Comparison of ENCODE assay signal across 10 mouse cellular contexts in genomic region chr7:29397486-29397885, GRCm38 (mm10).
DNase-seq lines count a peak whose midpoint lies in the region; ATAC-seq and TF ChIP-seq lines count a peak whose summit lies in the region.
"Had no signal": no experiment of that assay in that cellular context is flagged by ENCODE, and none has a peak within 500 bp of the region (broad histone marks: within the 10 kb centered on the region; RNA-seq: fewer than 3 reads in every experiment).

No protein-coding gene starts in this region.

- no peaks in the 10 kb centered on the region for H3K4me1 ChIP-seq in forebrain, postnatal 0 days (ENCODE audit: insufficient read depth)
- 0 out of 2 replicates have a peak, but pooled peaks cover 3% of the 10 kb centered on the region for H3K4me1 ChIP-seq in forebrain, embryonic 10.5 days
- no peaks in the 10 kb centered on the region; the same call in 1 of the 2 replicates for H3K4me1 ChIP-seq in hindbrain, postnatal 0 days (ENCODE audit: insufficient read depth, low read length)
- no peaks in the 10 kb centered on the region for H3K4me1 ChIP-seq in hindbrain, embryonic 14.5 days (replicated peaks; ENCODE audit: control insufficient read depth, insufficient read depth, low read length)
- no peaks in the 10 kb centered on the region for H3K4me1 ChIP-seq in limb, embryonic 14.5 days (ENCODE audit: control insufficient read depth, insufficient read depth, low read length)

- no peak overlapping the region for H3K4me2 ChIP-seq in forebrain, postnatal 0 days (ENCODE audit: low read depth)
- H3K4me2 ChIP-seq in hindbrain, postnatal 0 days (ENCODE audit: low read depth, low read length) = no peak overlapping the region
- H3K4me2 ChIP-seq in hindbrain, embryonic 14.5 days (replicated peaks) = no peak overlapping the region
- no peak overlapping the region for H3K4me2 ChIP-seq in limb, embryonic 14.5 days (replicated peaks; ENCODE audit: low read depth, low read length, severe bottlenecking)
- H3K4me2 ChIP-seq: lung, embryonic 15.5 days had no signal

- no peak overlapping the region for H3K4me3 ChIP-seq in forebrain, postnatal 0 days (ENCODE audit: low read depth, low read length)
- H3K4me3 ChIP-seq in forebrain, embryonic 10.5 days = no peak overlapping the region
- H3K4me3 ChIP-seq in hindbrain, postnatal 0 days (ENCODE audit: low read length) = no peak overlapping the region
- H3K4me3 ChIP-seq in hindbrain, embryonic 14.5 days (replicated peaks; ENCODE audit: low read length) = no peak overlapping the region
- no peak overlapping the region for H3K4me3 ChIP-seq in limb, embryonic 14.5 days (replicated peaks; ENCODE audit: low read length)
- H3K4me3 ChIP-seq: lung, embryonic 15.5 days had no signal

- no peak overlapping the region for H3K27ac ChIP-seq in forebrain, postnatal 0 days (ENCODE audit: low read depth, low read length)
- no peak overlapping the region for H3K27ac ChIP-seq in forebrain, embryonic 10.5 days
- H3K27ac ChIP-seq in hindbrain, postnatal 0 days = 0 out of 2 replicates have a peak overlapping the region, but pooled peaks have one; percentile 36
- no peak overlapping the region for H3K27ac ChIP-seq in hindbrain, embryonic 14.5 days
- H3K27ac ChIP-seq in limb, embryonic 14.5 days (replicated peaks; ENCODE audit: low read depth, low read length) = no peak overlapping the region
- H3K27ac ChIP-seq: lung, embryonic 15.5 days had no signal

- peak; percentile 28 for ATAC-seq in forebrain, postnatal 0 days
- ATAC-seq in hindbrain, postnatal 0 days = peak; percentile 46; the same call in 1 of the 2 replicates
- no peak for ATAC-seq in hindbrain, embryonic 14.5 days (ENCODE audit: low FRiP score)
- ATAC-seq in limb, embryonic 14.5 days (ENCODE audit: low FRiP score, low read depth) = no peak
- ATAC-seq: intestine, embryonic 16.5 days had no signal

- no peak overlapping the region for H3K9ac ChIP-seq in forebrain, postnatal 0 days
- H3K9ac ChIP-seq in hindbrain, postnatal 0 days (replicated peaks; ENCODE audit: low read length) = no peak overlapping the region
- H3K9ac ChIP-seq in hindbrain, embryonic 14.5 days = no peak overlapping the region
- H3K9ac ChIP-seq in limb, embryonic 14.5 days (ENCODE audit: low read depth, low read length, severe bottlenecking) = no peak overlapping the region
- H3K9ac ChIP-seq: lung, embryonic 15.5 days had no signal

- 52% methylated on average over 3 of the region's 3 CpGs for WGBS in forebrain, postnatal 0 days
- WGBS in forebrain, embryonic 10.5 days = 86% methylated on average over 3 of the region's 3 CpGs
- 44% methylated on average over 3 of the region's 3 CpGs for WGBS in hindbrain, postnatal 0 days
- 75% methylated on average over 3 of the region's 3 CpGs for WGBS in hindbrain, embryonic 14.5 days
- WGBS in limb, embryonic 14.5 days = 66% methylated on average over 3 of the region's 3 CpGs

- H3K27me3 ChIP-seq in forebrain, postnatal 0 days (ENCODE audit: insufficient read depth, low read length) = no peaks in the 10 kb centered on the region
- no peaks in the 10 kb centered on the region for H3K27me3 ChIP-seq in forebrain, embryonic 10.5 days (ENCODE audit: poor library complexity, severe bottlenecking)
- no peaks in the 10 kb centered on the region for H3K27me3 ChIP-seq in hindbrain, postnatal 0 days (ENCODE audit: insufficient read depth, low read length)
- H3K27me3 ChIP-seq in hindbrain, embryonic 14.5 days (ENCODE audit: control insufficient read depth, insufficient read depth, low read length) = no peaks in the 10 kb centered on the region
- H3K27me3 ChIP-seq in limb, embryonic 14.5 days (ENCODE audit: control insufficient read depth, insufficient read depth, low read length) = no peaks in the 10 kb centered on the region
- H3K27me3 ChIP-seq: lung, embryonic 15.5 days had no signal

- peaks cover 45% of the 10 kb centered on the region for H3K36me3 ChIP-seq in forebrain, postnatal 0 days (ENCODE audit: insufficient read depth)
- peaks cover 75% of the 10 kb centered on the region for H3K36me3 ChIP-seq in forebrain, embryonic 10.5 days (replicated peaks)
- H3K36me3 ChIP-seq in hindbrain, postnatal 0 days (ENCODE audit: insufficient read depth, low read length) = peaks cover 51% of the 10 kb centered on the region
- H3K36me3 ChIP-seq in hindbrain, embryonic 14.5 days (replicated peaks; ENCODE audit: control insufficient read depth, insufficient read depth) = peaks cover 38% of the 10 kb centered on the region
- peaks cover 59% of the 10 kb centered on the region for H3K36me3 ChIP-seq in limb, embryonic 14.5 days (ENCODE audit: control insufficient read depth, insufficient read depth, low read length)

- no peak for DNase-seq in forebrain, postnatal 0 days
- no peak for DNase-seq in forebrain, embryonic 10.5 days (ENCODE audit: extremely low spot score, low spot score)
- peak; percentile 60 for DNase-seq in hindbrain, postnatal 0 days (ENCODE audit: low spot score)
- no peak for DNase-seq in hindbrain, embryonic 14.5 days (ENCODE audit: low spot score)
- DNase-seq in adipocyte (ENCODE audit: low spot score) = peak; percentile 2
- DNase-seq in limb, embryonic 14.5 days (ENCODE audit: low spot score) = peak; percentile 10
- DNase-seq in thymus, postnatal 36 days = no peak
- DNase-seq: adrenal gland, postnatal 10 days had no signal

- no peak for TF ChIP-seq CTCF in forebrain, postnatal 0 days (IDR thresholded peaks at IDR 0.05; ENCODE audit: low read depth)
- no peak for TF ChIP-seq CTCF in hindbrain, postnatal 0 days (IDR thresholded peaks at IDR 0.05; ENCODE audit: low read depth)

- H3K9me3 ChIP-seq in forebrain, postnatal 0 days (ENCODE audit: low read length) = no peaks in the 10 kb centered on the region
- no peaks in the 10 kb centered on the region for H3K9me3 ChIP-seq in forebrain, embryonic 10.5 days
- no peaks in the 10 kb centered on the region for H3K9me3 ChIP-seq in hindbrain, postnatal 0 days (ENCODE audit: low read length)
- H3K9me3 ChIP-seq in hindbrain, embryonic 14.5 days (ENCODE audit: control insufficient read depth, low read length) = no peaks in the 10 kb centered on the region
- no peaks in the 10 kb centered on the region for H3K9me3 ChIP-seq in limb, embryonic 14.5 days (ENCODE audit: control insufficient read depth, low read length)
- H3K9me3 ChIP-seq: lung, embryonic 15.5 days had no signal

- no peak for TF ChIP-seq POLR2A in limb, embryonic 14.5 days (IDR thresholded peaks at IDR 0.05; ENCODE audit: borderline replicate concordance, extremely low read depth, insufficient read depth, insufficient read length)

Comparison
In these comparisons a context has a peak if more than half of its experiments do, and no peak if none do; other contexts are left out.
1. ATAC-seq: peak in forebrain, postnatal 0 days (single experiment) and hindbrain, postnatal 0 days (single experiment); none in hindbrain, embryonic 14.5 days (single experiment) and limb, embryonic 14.5 days (single experiment).
2. DNase-seq: peak in hindbrain, postnatal 0 days (single experiment), adipocyte (single experiment) and limb, embryonic 14.5 days (single experiment); none in forebrain, postnatal 0 days (single experiment), forebrain, embryonic 10.5 days (single experiment), hindbrain, embryonic 14.5 days (single experiment) and thymus, postnatal 36 days (0 of 2).